In genomic region chr16:33776766-33777529, GRCm38 (mm10) we compare ENCODE assay signal across 25 mouse cellular contexts. TPM values are rescaled to one million over a fixed set of nuclear protein-coding genes. Genes with fewer than 3 reads are reported as not detected.
DNase-seq lines count a peak whose midpoint lies in the region; ATAC-seq and TF ChIP-seq lines count a peak whose summit lies in the region.
"Had no signal": no experiment of that assay in that cellular context is flagged by ENCODE, and none has a peak within 500 bp of the region (broad histone marks: within the 10 kb centered on the region; RNA-seq: fewer than 3 reads in every experiment).

No protein-coding gene starts in this region.

- peak; percentile 80 for ATAC-seq in intestine, postnatal 0 days
- peak; percentile 60 for ATAC-seq in stomach, postnatal 0 days (ENCODE audit: low FRiP score, low TSS enrichment)
- ATAC-seq in forebrain, embryonic 16.5 days, result no peak
- ATAC-seq: forebrain, postnatal 0 days; liver, embryonic 12.5 days had no signal

- no peak overlapping the region for H3K4me2 ChIP-seq in intestine, postnatal 0 days (replicated peaks; ENCODE audit: low read depth)
- H3K4me2 ChIP-seq in stomach, postnatal 0 days (replicated peaks; ENCODE audit: low read depth), result no peak overlapping the region
- H3K4me2 ChIP-seq in forebrain, embryonic 16.5 days (ENCODE audit: low read length), result no peak overlapping the region
- H3K4me2 ChIP-seq: heart, embryonic 11.5 days; hindbrain, embryonic 14.5 days; liver, embryonic 12.5 days; midbrain, embryonic 11.5 days; neural tube, embryonic 13.5 days had no signal

- 0 out of 2 replicates have a peak, but pooled peaks have one; percentile 3 for TF ChIP-seq CTCF in intestine, postnatal 0 days (IDR thresholded peaks at IDR 0.05; ENCODE audit: low read depth)
- TF ChIP-seq CTCF in stomach, postnatal 0 days (IDR thresholded peaks at IDR 0.05; ENCODE audit: low read depth), result no peak

- no peak for TF ChIP-seq EP300 in stomach, postnatal 0 days (optimal IDR thresholded peaks at IDR 0.05)

- peaks cover 23% of the 10 kb centered on the region for H3K4me1 ChIP-seq in intestine, postnatal 0 days (replicated peaks; ENCODE audit: control insufficient read depth, insufficient read depth, low read length)
- H3K4me1 ChIP-seq in stomach, postnatal 0 days (replicated peaks; ENCODE audit: control insufficient read depth, insufficient read depth), result no peaks in the 10 kb centered on the region
- 0 out of 2 replicates have a peak, but pooled peaks cover 3% of the 10 kb centered on the region for H3K4me1 ChIP-seq in hindbrain, embryonic 10.5 days (replicated peaks)
- H3K4me1 ChIP-seq in forebrain, embryonic 16.5 days (replicated peaks; ENCODE audit: control insufficient read depth, insufficient read depth, low read length), result no peaks in the 10 kb centered on the region
- H3K4me1 ChIP-seq: neural tube, embryonic 13.5 days had no signal

- no peak overlapping the region for H3K4me3 ChIP-seq in intestine, postnatal 0 days (ENCODE audit: low read depth, low read length)
- no peak overlapping the region for H3K4me3 ChIP-seq in stomach, postnatal 0 days (ENCODE audit: low read depth, low read length)
- no peak overlapping the region for H3K4me3 ChIP-seq in hindbrain, embryonic 10.5 days
- no peak overlapping the region for H3K4me3 ChIP-seq in forebrain, embryonic 16.5 days (replicated peaks; ENCODE audit: low read length)
- H3K4me3 ChIP-seq: erythroblast, embryonic 14.5 days; gastrocnemius, adult 2 months; liver, embryonic 12.5 days; neural tube, embryonic 13.5 days had no signal

- DNase-seq in adrenal gland, adult 2 months, result peak; percentile 23
- DNase-seq in adrenal gland, postnatal 14 days, result no peak
- peak; percentile 41 for DNase-seq in thymus, postnatal 0 days (ENCODE audit: low spot score)
- DNase-seq in thymus, postnatal 36 days, result no peak
- DNase-seq in stomach, postnatal 0 days (ENCODE audit: low spot score), result no peak
- no peak for DNase-seq in hindbrain, embryonic 10.5 days (ENCODE audit: low spot score)
- DNase-seq: cerebellum, adult 9-10 months; forebrain, postnatal 0 days; gastrocnemius, adult 2 months; kidney, adult 11 months; kidney, postnatal 14 days; lung, postnatal 14 days; right cerebral cortex, adult 18-20 months; spleen, adult 18-20 months had no signal

- no peaks in the 10 kb centered on the region for H3K9me3 ChIP-seq in intestine, postnatal 0 days (ENCODE audit: control insufficient read depth)
- no peaks in the 10 kb centered on the region for H3K9me3 ChIP-seq in stomach, postnatal 0 days (ENCODE audit: control insufficient read depth, low read length)
- no peaks in the 10 kb centered on the region for H3K9me3 ChIP-seq in hindbrain, embryonic 10.5 days
- no peaks in the 10 kb centered on the region for H3K9me3 ChIP-seq in forebrain, embryonic 16.5 days (ENCODE audit: control insufficient read depth, low read length)
- H3K9me3 ChIP-seq: liver, embryonic 12.5 days; neural tube, embryonic 13.5 days had no signal

- 29% methylated on average over 7 of the region's 7 CpGs for WGBS in intestine, postnatal 0 days
- WGBS in stomach, postnatal 0 days, result 56% methylated on average over 7 of the region's 7 CpGs
- 86% methylated on average over 7 of the region's 7 CpGs for WGBS in hindbrain, embryonic 10.5 days
- 82% methylated on average over 7 of the region's 7 CpGs for WGBS in forebrain, embryonic 16.5 days

- H3K9ac ChIP-seq in intestine, postnatal 0 days (ENCODE audit: low read depth, low read length), result no peak overlapping the region
- H3K9ac ChIP-seq in stomach, postnatal 0 days (ENCODE audit: low read length), result no peak overlapping the region
- no peak overlapping the region for H3K9ac ChIP-seq in forebrain, embryonic 16.5 days (replicated peaks; ENCODE audit: low read depth, low read length)
- H3K9ac ChIP-seq: forebrain, postnatal 0 days; hindbrain, embryonic 14.5 days; liver, embryonic 12.5 days; neural tube, embryonic 13.5 days had no signal

- no peaks in the 10 kb centered on the region for H3K36me3 ChIP-seq in intestine, postnatal 0 days (ENCODE audit: control insufficient read depth, insufficient read depth)
- no peaks in the 10 kb centered on the region for H3K36me3 ChIP-seq in stomach, postnatal 0 days (ENCODE audit: control insufficient read depth, insufficient read depth, low read length)
- H3K36me3 ChIP-seq in hindbrain, embryonic 10.5 days, result no peaks in the 10 kb centered on the region
- no peaks in the 10 kb centered on the region for H3K36me3 ChIP-seq in forebrain, embryonic 16.5 days (ENCODE audit: control insufficient read depth, insufficient read depth)
- H3K36me3 ChIP-seq: liver, embryonic 12.5 days; neural tube, embryonic 13.5 days had no signal

- H3K27ac ChIP-seq in intestine, postnatal 0 days (ENCODE audit: low read depth, low read length), result peak overlapping the region; percentile 88
- H3K27ac ChIP-seq in stomach, postnatal 0 days (replicated peaks), result no peak overlapping the region
- H3K27ac ChIP-seq in hindbrain, embryonic 10.5 days, result no peak overlapping the region
- no peak overlapping the region for H3K27ac ChIP-seq in forebrain, embryonic 16.5 days (ENCODE audit: low read length)
- H3K27ac ChIP-seq: gastrocnemius, adult 2 months; hindbrain, embryonic 14.5 days; liver, embryonic 12.5 days; neural tube, embryonic 13.5 days had no signal

- H3K27me3 ChIP-seq in intestine, postnatal 0 days (replicated peaks; ENCODE audit: control insufficient read depth, insufficient read depth, low read length), result no peaks in the 10 kb centered on the region
- H3K27me3 ChIP-seq in stomach, postnatal 0 days (ENCODE audit: control insufficient read depth, insufficient read depth, low read length), result no peaks in the 10 kb centered on the region
- H3K27me3 ChIP-seq in hindbrain, embryonic 10.5 days (ENCODE audit: insufficient read depth, poor library complexity, severe bottlenecking), result no peaks in the 10 kb centered on the region
- H3K27me3 ChIP-seq in forebrain, embryonic 16.5 days (replicated peaks; ENCODE audit: control insufficient read depth, insufficient read depth, low read length), result no peaks in the 10 kb centered on the region
- H3K27me3 ChIP-seq: liver, embryonic 12.5 days; neural tube, embryonic 13.5 days had no signal

RNA-seq across cellular contexts. Expression of gene Muc13, which starts 16.9 kb away (rescaled TPM):
- not detected for total RNA-seq in adrenal gland, adult 2 months (2021)
- 0.06 and 0.13 TPM in 2 replicates for polyA plus RNA-seq in adrenal gland, adult 2 months (2012; rRNA removed)
- total RNA-seq in adrenal gland, postnatal 14 days (2021), result 0.22 TPM in 1 of 2 replicates, not detected in the other
- 0.48 and 0.69 TPM in 2 replicates for polyA plus RNA-seq in thymus, postnatal 0 days (2015; fragmentation: Nextera tagmentation; extraction: Ambion mirVana)
- 459 and 473 TPM in 2 replicates for polyA plus RNA-seq in intestine, postnatal 0 days (2015; fragmentation: Nextera tagmentation; extraction: Ambion mirVana)
- 8.7 and 10.6 TPM in 2 replicates for polyA plus RNA-seq in stomach, postnatal 0 days (2015; fragmentation: Nextera tagmentation; extraction: Ambion mirVana)
- polyA plus RNA-seq in hindbrain, embryonic 10.5 days (2016; fragmentation: Nextera tagmentation; extraction: Ambion mirVana), result 0.09 and 0.26 TPM in 2 replicates
- polyA plus RNA-seq in forebrain, embryonic 16.5 days (2015; fragmentation: Nextera tagmentation; extraction: Ambion mirVana), result 0.11 TPM in 1 of 2 replicates, not detected in the other
- total RNA-seq: adrenal gland, adult 18-20 months; CH12.LX; forebrain, postnatal 0 days; gastrocnemius, adult 2 months; layer of hippocampus, adult 8-10 months had no signal
- polyA plus RNA-seq: erythroblast, embryonic 14.5 days; forebrain, postnatal 0 days; hindbrain, embryonic 14.5 days; neural tube, embryonic 13.5 days had no signal

RNA-seq across cellular contexts. Expression of gene Itgb5, which starts 52.5 kb away (rescaled TPM):
- total RNA-seq in adrenal gland, adult 2 months (2021), result 100 to 1,000 TPM; 187 to 222 TPM
- polyA plus RNA-seq in adrenal gland, adult 2 months (2012; rRNA removed), result 214 and 223 TPM in 2 replicates
- total RNA-seq in adrenal gland, postnatal 14 days (2021), result 103 and 118 TPM in 2 replicates
- 5.1 and 5.5 TPM in 2 replicates for polyA plus RNA-seq in thymus, postnatal 0 days (2015; fragmentation: Nextera tagmentation; extraction: Ambion mirVana)
- 23.5 and 23.6 TPM in 2 replicates for polyA plus RNA-seq in intestine, postnatal 0 days (2015; fragmentation: Nextera tagmentation; extraction: Ambion mirVana)
- polyA plus RNA-seq in stomach, postnatal 0 days (2015; fragmentation: Nextera tagmentation; extraction: Ambion mirVana), result 26.0 and 29.9 TPM in 2 replicates
- polyA plus RNA-seq in hindbrain, embryonic 10.5 days (2016; fragmentation: Nextera tagmentation; extraction: Ambion mirVana), result 24.2 and 30.3 TPM in 2 replicates
- 7.7 and 10.5 TPM in 2 replicates for polyA plus RNA-seq in forebrain, embryonic 16.5 days (2015; fragmentation: Nextera tagmentation; extraction: Ambion mirVana)

Comparison
In these comparisons a context has a peak if more than half of its experiments do, and no peak if none do; other contexts are left out.
1. DNase-seq: peak in adrenal gland, adult 2 months (single experiment) and thymus, postnatal 0 days (single experiment); none in adrenal gland, postnatal 14 days (single experiment), thymus, postnatal 36 days (0 of 2), stomach, postnatal 0 days (single experiment) and hindbrain, embryonic 10.5 days (single experiment).
2. RNA of gene Muc13, which starts 16.9 kb away (polyA plus RNA-seq): 459 to 473 TPM in intestine, postnatal 0 days; 8.7 to 10.6 TPM in stomach, postnatal 0 days, 0.48 to 0.69 TPM in thymus, postnatal 0 days, 0.11 TPM in forebrain, embryonic 16.5 days, 0.09 to 0.26 TPM in hindbrain, embryonic 10.5 days and 0.06 to 0.13 TPM in adrenal gland, adult 2 months; every median in the first group is over 10 times any median in the second.